Mouse (Mus musculus) limb, embryonic 15.5 days (tissue): ENCODE measurements at regions not wholly inside any gene's neighbourhood (a gene's known extent, or its start where the extent isn't known, plus 50 kb on each side); places are given as distances from the start of the nearest gene placed in this dataset.
"Not testable (repeated sequence)": the region's sequence is repeated elsewhere in the genome, so short reads cannot be mapped to it uniquely, and the experiment has no call there.

Experiments
- ATAC-seq: fragments of 200-750 bp; cut with Nextera tagmentation; 2 replicates; pipeline ENCODE4 v1.8.0; 2017; ENCODE audit warnings: low read depth, moderate TSS enrichment; ENCODE audit not compliant: insufficient number of reproducible peaks, low FRiP score, low TSS enrichment
- H3K27ac ChIP-seq: fragments of 300-500 bp; sonication (generic); 2 replicates; pipeline ENCODE4 v1.5.1; 2015; ENCODE audit warnings: moderate library complexity, mild to moderate bottlenecking, inconsistent platforms
- H3K27me3 ChIP-seq: fragments of 300-500 bp; sonication (generic); 2 replicates; pipeline ENCODE4 v1.6.1; 2015; ENCODE audit warnings: inconsistent platforms
- H3K36me3 ChIP-seq: fragments of 300-500 bp; sonication (generic); 2 replicates; pipeline ENCODE4 v1.6.1; 2015; ENCODE audit warnings: inconsistent platforms
- H3K4me1 ChIP-seq: fragments of 300-500 bp; sonication (generic); 2 replicates; pipeline ENCODE4 v1.6.1; 2015; ENCODE audit warnings: inconsistent platforms
- H3K4me2 ChIP-seq: fragments of 300-500 bp; sonication (generic); 2 replicates; pipeline ENCODE4 v1.6.1; 2015; ENCODE audit warnings: mild to moderate bottlenecking, inconsistent platforms
- H3K4me3 ChIP-seq: fragments of 300-500 bp; sonication (generic); 2 replicates; pipeline ENCODE4 v1.5.1; 2015; ENCODE audit warnings: mild to moderate bottlenecking, inconsistent platforms
- H3K9ac ChIP-seq: fragments of 300-500 bp; sonication (generic); 2 replicates; pipeline ENCODE4 v1.6.1; 2015; ENCODE audit warnings: inconsistent platforms
- H3K9me3 ChIP-seq: fragments of 300-500 bp; sonication (generic); 2 replicates; pipeline ENCODE4 v1.6.1; 2016; ENCODE audit warnings: inconsistent platforms
- WGBS: fragments of 180-500 bp; shearing (Covaris S2); methylation state at CpG from one replicate; pipeline ENCODE4 v1.1.7; 2015; 5-methylcytosine and 5-hydroxymethylcytosine counted together

DNA sequence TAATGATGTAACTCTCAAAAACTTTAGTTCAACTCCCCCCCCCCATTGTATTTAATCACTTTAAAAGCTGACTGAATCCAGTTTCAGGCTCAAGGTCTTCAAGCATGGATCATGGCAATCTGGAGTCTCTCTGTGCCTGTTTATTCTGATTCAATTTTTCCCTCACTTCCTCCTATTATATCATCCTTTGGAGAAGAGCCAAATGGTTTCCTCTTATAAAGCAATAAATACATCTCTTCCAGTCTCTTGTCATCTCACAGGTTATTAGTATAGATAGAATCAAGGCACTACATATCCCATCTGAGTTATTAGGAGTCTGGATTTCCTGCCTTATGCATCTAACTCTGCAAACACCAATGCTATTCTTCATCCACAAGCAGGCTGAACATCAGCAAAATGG is 530.2 kb upstream of the Pdcd1 start:
- Histone ChIP-seq H3K4me3 (no peak overlapping the region), H3K9ac (no peak overlapping the region), H3K36me3 (no peaks in the 10 kb centered on the region), H3K4me2 (no peak overlapping the region), H3K9me3 (no peaks in the 10 kb centered on the region), H3K4me1 (no peaks in the 10 kb centered on the region), H3K27me3 (no peaks in the 10 kb centered on the region), H3K27ac (no peak overlapping the region)
- ATAC-seq, result no peak

DNA sequence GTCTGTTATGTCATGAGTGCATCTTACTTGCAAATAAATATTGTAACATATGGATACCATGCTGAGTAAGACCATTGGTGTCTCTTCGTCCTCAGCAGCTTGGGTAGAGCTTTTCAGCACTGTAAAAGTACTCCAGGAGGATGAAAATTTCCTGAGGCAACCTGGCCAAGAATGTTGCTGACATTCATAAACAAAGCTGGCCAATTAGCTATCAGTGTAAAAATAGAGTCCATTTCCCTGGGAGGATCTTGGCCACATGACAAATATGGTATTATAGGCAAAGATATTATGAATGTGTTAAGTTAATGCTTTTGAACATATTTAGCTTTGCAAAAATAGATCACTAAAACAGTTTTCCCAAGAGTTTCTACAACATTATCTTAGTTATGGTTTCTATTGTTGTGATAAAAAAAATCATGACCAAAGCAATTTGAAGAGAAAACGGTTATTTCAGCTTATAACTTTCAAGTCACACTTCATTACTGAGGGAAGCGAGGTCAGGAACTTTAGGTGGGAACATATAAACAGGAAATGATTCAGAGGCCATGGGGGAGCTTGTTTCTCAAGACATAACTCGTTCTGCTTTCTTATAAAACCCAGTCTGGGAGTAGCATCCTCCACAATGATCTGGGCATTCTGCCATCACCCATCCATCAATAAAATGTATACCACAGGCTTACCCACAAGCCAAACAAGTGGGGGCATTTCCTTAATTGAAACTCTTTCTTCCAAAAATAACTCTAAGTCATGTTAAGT is 529.5 kb upstream of the Pdcd1 start:
- no peak overlapping the region for H3K4me3 ChIP-seq
- no peak overlapping the region for H3K27ac ChIP-seq
- 29% methylated on average over 4 of the region's 4 CpGs for WGBS
- no peaks in the 10 kb centered on the region for H3K9me3 ChIP-seq
- no peaks in the 10 kb centered on the region for H3K4me1 ChIP-seq
- H3K27me3 ChIP-seq, result no peaks in the 10 kb centered on the region
- H3K9ac ChIP-seq, result no peak overlapping the region
- no peaks in the 10 kb centered on the region for H3K36me3 ChIP-seq
- ATAC-seq, result no peak; the same call in 1 of the 2 replicates
- no peak overlapping the region for H3K4me2 ChIP-seq

DNA sequence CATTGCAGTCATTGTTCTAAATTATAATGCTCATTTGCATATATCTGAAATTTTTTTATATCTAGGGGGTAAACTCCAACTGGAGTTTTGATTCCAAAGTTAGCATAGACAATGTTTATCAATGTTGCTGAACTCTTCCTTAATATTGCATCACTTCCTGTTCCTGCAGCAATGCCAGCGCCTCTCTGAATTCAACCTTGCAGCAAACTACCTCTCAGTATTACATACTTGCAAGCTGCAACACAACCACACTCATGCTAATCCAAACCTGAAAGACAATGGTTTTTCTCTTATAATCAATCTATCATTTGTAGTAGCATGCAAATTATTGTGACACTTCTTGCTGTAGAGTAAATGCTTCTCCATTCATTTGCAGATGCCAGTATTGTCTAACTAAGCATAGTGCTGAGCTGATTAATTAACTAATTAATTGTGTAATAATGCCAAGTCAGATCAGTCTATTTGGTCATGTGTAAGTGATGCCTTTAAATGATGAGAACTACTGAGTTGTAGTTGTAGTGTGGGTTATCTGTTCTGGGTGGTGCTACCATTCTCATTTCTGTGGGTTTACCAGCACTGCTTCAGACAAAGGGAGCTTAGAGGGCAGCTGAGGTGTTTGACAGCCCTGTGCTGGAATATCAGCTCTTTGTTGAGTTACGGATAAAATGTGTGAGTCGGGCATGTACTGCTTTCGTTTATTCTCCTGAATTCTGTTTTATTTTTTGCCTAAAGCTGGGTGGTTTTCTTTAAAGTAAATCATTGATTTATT is 480.6 kb upstream of the Pdcd1 start:
- H3K9ac ChIP-seq, result no peak overlapping the region
- no peaks in the 10 kb centered on the region for H3K4me1 ChIP-seq
- H3K27ac ChIP-seq, result no peak overlapping the region
- WGBS, result 83% methylated on average over 4 of the region's 4 CpGs
- H3K36me3 ChIP-seq, result no peaks in the 10 kb centered on the region
- H3K9me3 ChIP-seq, result no peaks in the 10 kb centered on the region
- no peaks in the 10 kb centered on the region for H3K27me3 ChIP-seq
- H3K4me3 ChIP-seq, result no peak overlapping the region
- H3K4me2 ChIP-seq, result no peak overlapping the region
- ATAC-seq, result no peak

DNA sequence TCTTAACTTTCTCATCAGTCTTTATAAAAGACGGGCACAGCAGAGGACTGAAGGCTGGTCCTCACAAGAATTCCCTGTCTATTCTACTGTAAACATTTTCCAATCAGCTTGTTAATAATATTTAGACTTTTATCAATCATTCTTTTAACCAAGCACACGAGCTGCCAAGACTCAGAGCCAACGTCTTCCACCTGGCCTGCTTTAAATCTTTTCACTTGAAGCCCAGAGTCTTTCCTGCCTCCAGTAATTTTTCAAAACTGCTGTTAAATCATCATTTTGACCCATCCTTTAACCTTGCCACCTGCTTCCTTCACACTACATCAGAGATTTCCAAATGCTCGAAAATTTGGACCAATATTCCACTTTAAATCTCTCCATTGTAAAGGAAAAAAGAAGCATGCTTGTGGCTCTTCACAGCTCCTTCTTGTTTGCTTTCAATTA is 451.7 kb upstream of the Pdcd1 start:
- Histone ChIP-seq H3K9me3 (no peaks in the 10 kb centered on the region), H3K36me3 (no peaks in the 10 kb centered on the region), H3K27ac (no peak overlapping the region), H3K4me1 (no peaks in the 10 kb centered on the region), H3K27me3 (no peaks in the 10 kb centered on the region), H3K4me3 (no peak overlapping the region), H3K4me2 (no peak overlapping the region), H3K9ac (no peak overlapping the region)
- 39% methylated on average over 4 of the region's 4 CpGs for WGBS
- ATAC-seq, result no peak

DNA sequence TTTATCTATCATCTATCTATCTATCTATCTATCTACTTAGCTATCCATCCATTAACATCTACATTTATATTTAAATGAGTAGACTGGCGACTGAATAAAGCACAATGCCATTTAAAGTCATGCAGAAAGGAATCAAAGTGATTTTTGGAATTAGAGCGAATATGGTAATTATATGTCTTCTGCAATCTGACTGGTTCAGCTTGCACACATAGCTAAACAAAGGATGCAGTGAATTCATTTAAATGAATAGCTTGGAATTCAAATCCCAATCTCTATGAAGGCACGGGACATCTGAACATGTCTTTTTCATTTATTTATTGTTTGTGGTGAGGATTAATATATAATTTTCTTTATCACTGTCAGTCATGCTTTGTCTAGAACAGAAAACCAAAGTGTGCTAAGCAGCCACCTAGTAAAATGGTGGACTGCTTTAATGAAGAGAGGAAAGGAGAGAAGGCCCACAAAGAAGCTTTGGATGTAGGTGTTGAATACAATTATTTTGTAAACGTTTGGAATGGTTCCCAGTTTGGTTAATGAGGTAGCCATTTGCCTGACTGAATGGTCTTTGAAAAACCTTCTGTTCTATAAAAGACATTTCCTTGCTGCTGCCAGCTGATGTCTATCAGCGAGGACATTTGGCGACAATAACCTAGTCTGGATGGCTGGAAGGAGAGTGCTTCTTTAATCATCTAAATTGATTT is 451.2 kb upstream of the Pdcd1 start:
- H3K4me1 ChIP-seq, result no peaks in the 10 kb centered on the region
- no peak for ATAC-seq
- 61% methylated on average over 6 of the region's 6 CpGs for WGBS

DNA sequence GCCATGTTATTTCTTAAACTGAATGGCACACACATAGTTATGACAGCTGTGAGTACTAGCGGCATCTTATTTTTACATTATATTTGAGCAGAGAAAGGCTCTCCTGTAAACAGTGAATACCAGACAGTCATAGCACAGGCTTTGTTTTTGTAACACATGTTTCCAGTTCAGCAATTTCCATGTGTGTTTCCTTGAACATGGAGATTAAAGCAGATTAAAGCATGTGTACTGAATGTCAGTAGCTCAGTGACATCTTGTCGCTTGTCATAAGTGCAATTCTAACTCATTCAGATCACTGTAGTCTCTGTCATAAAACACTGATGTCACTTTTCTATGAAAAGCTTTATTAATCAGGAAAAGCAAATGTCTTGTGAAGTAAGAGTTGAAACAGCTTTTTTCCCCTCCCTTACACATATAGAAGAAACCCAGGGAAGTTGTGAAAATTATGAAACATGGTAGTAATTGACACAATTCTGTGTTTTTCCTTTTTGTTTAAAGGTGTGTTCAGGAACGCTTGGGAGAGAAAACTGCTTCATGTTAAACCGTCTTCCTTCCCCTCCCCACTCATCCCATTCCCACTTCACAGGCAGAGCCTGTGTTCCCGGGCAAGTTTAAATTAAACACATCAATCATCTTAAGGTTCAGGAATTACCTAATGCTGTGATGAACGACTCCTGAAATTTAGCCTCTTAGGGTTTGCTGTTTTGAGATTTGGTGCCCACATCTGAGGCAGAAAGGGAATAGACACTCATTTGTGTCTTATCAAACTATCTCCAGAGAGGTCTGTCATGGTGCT is 449.9 kb upstream of the Pdcd1 start:
- H3K9me3 ChIP-seq, result no peaks in the 10 kb centered on the region
- H3K4me2 ChIP-seq, result no peak overlapping the region
- H3K27ac ChIP-seq, result no peak overlapping the region
- no peaks in the 10 kb centered on the region for H3K36me3 ChIP-seq
- 39% methylated on average over 6 of the region's 6 CpGs for WGBS
- H3K9ac ChIP-seq, result no peak overlapping the region
- no peak for ATAC-seq
- H3K4me1 ChIP-seq, result no peaks in the 10 kb centered on the region
- H3K27me3 ChIP-seq, result no peaks in the 10 kb centered on the region
- no peak overlapping the region for H3K4me3 ChIP-seq

More for the DNA sequence above, 451.2 kb upstream of the Pdcd1 start:
- no peaks in the 10 kb centered on the region for H3K36me3 ChIP-seq
- no peak overlapping the region for H3K27ac ChIP-seq
- H3K4me3 ChIP-seq, result no peak overlapping the region
- no peaks in the 10 kb centered on the region for H3K27me3 ChIP-seq
- no peak overlapping the region for H3K4me2 ChIP-seq
- H3K9me3 ChIP-seq, result no peaks in the 10 kb centered on the region
- H3K9ac ChIP-seq, result no peak overlapping the region

DNA sequence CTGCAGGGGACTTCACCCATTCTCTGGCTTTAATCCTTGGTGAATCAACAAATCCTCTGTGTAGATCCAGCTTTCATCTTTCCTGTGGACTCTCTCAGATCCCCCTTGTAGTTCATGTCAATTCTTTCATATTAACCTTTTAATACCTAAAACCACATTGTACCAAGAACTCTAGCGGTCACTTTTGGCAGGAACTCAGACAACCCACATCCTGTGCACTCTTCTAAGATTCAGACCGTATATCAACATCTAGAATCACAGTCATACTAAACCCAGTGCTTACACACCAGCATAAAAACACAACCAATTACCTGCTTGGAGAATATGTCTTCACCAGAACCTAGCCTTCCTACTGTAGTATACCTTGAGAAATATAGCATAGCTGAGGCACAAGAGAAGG is 444.6 kb upstream of the Pdcd1 start:
- H3K36me3 ChIP-seq, result no peaks in the 10 kb centered on the region
- no peaks in the 10 kb centered on the region for H3K4me1 ChIP-seq
- no peaks in the 10 kb centered on the region for H3K27me3 ChIP-seq
- no peaks in the 10 kb centered on the region for H3K9me3 ChIP-seq
- no peak overlapping the region for H3K4me3 ChIP-seq
- ATAC-seq, result no peak
- no peak overlapping the region for H3K4me2 ChIP-seq
- no peak overlapping the region for H3K9ac ChIP-seq
- no peak overlapping the region for H3K27ac ChIP-seq
- WGBS, result 88% methylated on average over 2 of the region's 2 CpGs

DNA sequence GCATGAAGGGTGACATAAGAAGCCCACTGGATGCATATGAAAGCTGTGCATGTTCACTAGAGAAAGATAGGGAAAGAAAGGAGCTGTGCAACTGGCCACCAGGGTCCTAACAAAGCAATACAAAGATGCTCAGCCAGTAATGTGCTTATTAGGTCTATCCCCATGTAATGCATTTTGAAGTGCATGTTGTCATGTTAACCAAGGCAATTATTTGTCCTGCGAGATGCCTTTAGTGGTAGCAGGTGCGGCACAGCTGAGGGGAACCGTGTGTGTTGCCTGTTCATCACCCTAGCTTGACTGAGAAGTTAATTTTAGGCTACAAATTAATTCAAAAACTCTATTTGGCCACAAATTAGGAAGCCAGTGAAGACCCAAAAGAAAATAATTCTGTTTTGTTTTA is 444.0 kb upstream of the Pdcd1 start:
- H3K4me2 ChIP-seq, result no peak overlapping the region
- H3K4me1 ChIP-seq, result no peaks in the 10 kb centered on the region
- H3K9me3 ChIP-seq, result no peaks in the 10 kb centered on the region
- WGBS, result 86% methylated on average over 3 of the region's 3 CpGs
- no peak for ATAC-seq
- H3K27me3 ChIP-seq, result no peaks in the 10 kb centered on the region
- H3K9ac ChIP-seq, result no peak overlapping the region
- no peaks in the 10 kb centered on the region for H3K36me3 ChIP-seq
- H3K4me3 ChIP-seq, result no peak overlapping the region
- no peak overlapping the region for H3K27ac ChIP-seq

DNA sequence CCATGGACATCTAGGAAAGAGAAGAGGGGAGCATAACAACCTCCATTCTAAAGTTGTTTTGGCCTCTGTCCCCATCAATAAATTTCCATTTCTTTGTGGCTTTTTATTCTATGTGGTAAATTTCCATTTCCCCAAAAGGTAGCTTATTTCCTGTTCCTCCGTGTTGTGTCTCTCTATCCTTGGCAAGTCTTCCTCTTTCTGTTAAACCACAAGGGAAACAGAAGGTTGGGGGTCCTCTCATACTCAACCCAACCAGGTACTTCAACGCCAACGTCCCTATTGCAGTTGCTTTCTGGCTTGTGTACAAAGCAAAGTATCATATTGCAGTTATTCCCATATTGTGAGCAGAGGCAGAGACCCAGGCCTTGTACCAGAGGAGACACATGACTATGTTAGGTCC is 434.7 kb upstream of the Pdcd1 start:
- Histone ChIP-seq H3K9ac (no peak overlapping the region), H3K36me3 (no peaks in the 10 kb centered on the region), H3K4me2 (no peak overlapping the region), H3K9me3 (no peaks in the 10 kb centered on the region), H3K4me3 (no peak overlapping the region), H3K4me1 (no peaks in the 10 kb centered on the region), H3K27ac (no peak overlapping the region), H3K27me3 (no peaks in the 10 kb centered on the region)
- 60% methylated on average over 3 of the region's 3 CpGs for WGBS
- no peak for ATAC-seq

DNA sequence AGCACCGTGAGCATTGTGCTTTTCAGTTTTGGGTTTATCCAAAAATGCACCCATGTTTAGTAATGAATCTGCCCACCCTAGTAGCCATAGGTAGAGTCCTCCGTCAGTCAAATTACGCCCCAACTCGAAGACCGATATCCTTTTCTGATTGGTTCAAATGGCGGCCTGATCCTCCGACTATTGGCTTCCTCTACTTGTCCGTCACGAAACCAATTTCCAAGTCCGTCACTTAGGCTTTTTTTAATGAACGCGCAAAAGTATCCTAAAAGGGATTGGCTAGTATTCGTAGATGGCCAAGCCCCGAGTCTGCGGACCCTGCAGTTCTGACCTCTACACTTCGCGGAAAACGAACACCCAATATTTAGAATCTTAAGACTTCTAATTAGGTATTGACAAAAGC is 417.5 kb upstream of the Pdcd1 start:
- not testable (repeated sequence) for H3K27ac ChIP-seq, H3K27me3 ChIP-seq, H3K4me1 ChIP-seq, H3K9ac ChIP-seq, H3K4me2 ChIP-seq, H3K4me3 ChIP-seq, H3K9me3 ChIP-seq, H3K36me3 ChIP-seq
- 95% methylated on average over 18 of the region's 18 CpGs for WGBS
- ATAC-seq, result peak; percentile 77

DNA sequence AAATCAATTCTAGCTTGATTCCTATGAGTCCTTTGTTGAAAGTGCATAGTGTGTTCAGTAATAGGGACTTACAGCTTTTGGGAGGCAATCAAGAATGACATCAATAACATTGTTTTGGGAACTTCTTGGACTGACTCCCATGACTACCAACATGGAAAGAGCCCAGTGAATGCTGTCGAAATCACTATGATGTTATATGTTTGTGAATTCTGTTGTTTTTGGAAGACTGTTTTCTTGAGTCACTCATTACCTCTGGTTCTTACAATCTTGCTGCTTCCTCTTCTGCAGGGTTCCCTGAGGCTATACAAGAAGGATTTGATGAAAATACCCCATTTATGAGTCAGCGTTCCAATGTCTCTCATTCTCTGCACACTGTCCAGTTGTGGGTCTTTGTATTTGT is 371.4 kb upstream of the Pdcd1 start:
- 66% methylated on average over 2 of the region's 2 CpGs for WGBS
- Histone ChIP-seq H3K36me3 (no peaks in the 10 kb centered on the region), H3K4me3 (no peak overlapping the region), H3K27me3 (no peaks in the 10 kb centered on the region), H3K4me1 (no peaks in the 10 kb centered on the region), H3K27ac (no peak overlapping the region), H3K9me3 (no peaks in the 10 kb centered on the region), H3K9ac (no peak overlapping the region), H3K4me2 (no peak overlapping the region)
- ATAC-seq, result no peak
